Mouse (Mus musculus) kidney, postnatal 0 days (tissue): ENCODE results near the gene Mcm5. TPM values are rescaled to one million over a fixed set of nuclear protein-coding genes. Genes with fewer than 3 reads are reported as not detected.

ENCODE experiments used
- ATAC-seq: fragments of 200-750 bp; cut with Nextera tagmentation; replicated peaks from 2 replicates; pipeline ENCODE4 v1.8.0; 2017; ENCODE audit warnings: low read depth, moderate number of reproducible peaks, moderate TSS enrichment, moderate library complexity; ENCODE audit not compliant: low FRiP score
- DNase-seq: peaks from one replicate; pipeline ENCODE4 v3.0.0-alpha.2; 2016; ENCODE audit warnings: low spot score
- H3K27ac ChIP-seq: fragments of 300-500 bp; sonication (generic); 2 replicates; pipeline ENCODE4 v1.5.1; 2014; ENCODE audit warnings: mild to moderate bottlenecking
- H3K27me3 ChIP-seq: fragments of 300-500 bp; sonication (generic); 2 replicates; pipeline ENCODE4 v1.6.1; 2014; ENCODE audit warnings: low read length, mixed read lengths; ENCODE audit not compliant: insufficient read depth
- H3K36me3 ChIP-seq: fragments of 300-500 bp; sonication (generic); 2 replicates; pipeline ENCODE4 v1.6.1; 2014; ENCODE audit warnings: low read length, mixed read lengths; ENCODE audit not compliant: insufficient read depth
- H3K4me1 ChIP-seq: fragments of 300-500 bp; sonication (generic); replicated peaks from 2 replicates; pipeline ENCODE4 v1.6.1; 2014; ENCODE audit warnings: antibody characterized with exemption, low read length, mixed read lengths; ENCODE audit not compliant: insufficient read depth
- H3K4me2 ChIP-seq: fragments of 300-500 bp; sonication (generic); 2 replicates; pipeline ENCODE4 v1.6.1; 2014; ENCODE audit warnings: mild to moderate bottlenecking, low read length, moderate library complexity, mixed read lengths
- H3K4me3 ChIP-seq: fragments of 300-500 bp; sonication (generic); replicated peaks from 2 replicates; pipeline ENCODE4 v1.5.1; 2014; ENCODE audit warnings: low read depth, low read length
- H3K9ac ChIP-seq: fragments of 300-500 bp; sonication (generic); 2 replicates; pipeline ENCODE4 v1.6.1; 2014; ENCODE audit warnings: low read depth, low read length
- H3K9me3 ChIP-seq: fragments of 300-500 bp; sonication (generic); replicated peaks from 2 replicates; pipeline ENCODE4 v1.6.1; 2016; ENCODE audit warnings: low read length, inconsistent platforms, mixed read lengths
- CTCF ChIP-seq: IDR thresholded peaks from 2 replicates; pipeline ENCODE4 v1.5.1; 2016; ENCODE audit warnings: antibody characterized with exemption, low read depth, mild to moderate bottlenecking, moderate library complexity
- WGBS: fragments of 180-500 bp; shearing (Covaris S2); extraction: QIAGEN DNeasy Blood & Tissue Kit; methylation state at CpG from one replicate; pipeline ENCODE4 v1.1.7; 2014; 5-methylcytosine and 5-hydroxymethylcytosine counted together
- polyA plus RNA-seq: library from polyadenylated mRNA; unstranded; fragments of >200 nt; fragmentation: Nextera tagmentation; extraction: Ambion mirVana; gene quantifications from 2 replicates; pipeline ENCODE4 v1.2.1, GENCODE M21; 2015

The Mcm5 gene
- polyA plus RNA-seq, 1 experiment from 2014 or later = 63.7 TPM

- H3K4me1 ChIP-seq = no peaks in the 10 kb centered on the region
- H3K4me3 ChIP-seq = no peak overlapping the region
- DNase-seq = no peak
- no peak for ATAC-seq
- no peak overlapping the region for H3K27ac ChIP-seq
- TF ChIP-seq CTCF = no peak
- H3K36me3 ChIP-seq = peaks cover 46% of the 10 kb centered on the region
- H3K27me3 ChIP-seq = no peaks in the 10 kb centered on the region
- no peaks in the 10 kb centered on the region for H3K9me3 ChIP-seq
- WGBS = 95% methylated on average over 2 of the region's 2 CpGs
- H3K9ac ChIP-seq = no peak overlapping the region
- no peak overlapping the region for H3K4me2 ChIP-seq
These were observed 9.9 kb downstream of the Mcm5 start for GRCm38 (mm10) chr8:75119287-75119686.

DNA sequence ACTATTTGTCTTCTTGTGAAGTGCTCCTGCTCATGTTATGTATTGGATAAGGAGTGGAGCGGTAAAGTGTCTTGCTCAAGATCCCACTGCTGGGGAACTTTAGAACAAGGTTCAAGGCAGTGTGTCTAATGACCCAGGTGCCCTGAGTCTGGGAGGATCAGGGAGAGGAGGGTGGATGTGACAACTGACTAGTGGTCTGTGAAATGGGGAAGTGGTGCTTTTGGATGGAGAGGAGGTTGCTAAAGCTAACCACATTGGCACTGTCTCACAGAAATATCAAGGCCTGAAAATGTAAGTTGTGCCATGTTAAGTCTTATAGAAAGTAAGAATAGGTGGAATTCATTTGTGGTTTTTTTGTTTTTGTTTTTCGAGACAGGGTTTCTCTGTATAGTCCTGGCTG is 10.4 kb downstream of the Mcm5 start:
- Histone ChIP-seq H3K4me1 (no peaks in the 10 kb centered on the region), H3K9me3 (no peaks in the 10 kb centered on the region), H3K9ac (no peak overlapping the region), H3K27ac (no peak overlapping the region), H3K4me3 (no peak overlapping the region), H3K27me3 (no peaks in the 10 kb centered on the region), H3K4me2 (no peak overlapping the region), H3K36me3 (peaks cover 46% of the 10 kb centered on the region)
- DNase-seq = no peak
- ATAC-seq = no peak
- WGBS = 90% methylated on average over 2 of the region's 2 CpGs
- TF ChIP-seq CTCF = no peak

DNA sequence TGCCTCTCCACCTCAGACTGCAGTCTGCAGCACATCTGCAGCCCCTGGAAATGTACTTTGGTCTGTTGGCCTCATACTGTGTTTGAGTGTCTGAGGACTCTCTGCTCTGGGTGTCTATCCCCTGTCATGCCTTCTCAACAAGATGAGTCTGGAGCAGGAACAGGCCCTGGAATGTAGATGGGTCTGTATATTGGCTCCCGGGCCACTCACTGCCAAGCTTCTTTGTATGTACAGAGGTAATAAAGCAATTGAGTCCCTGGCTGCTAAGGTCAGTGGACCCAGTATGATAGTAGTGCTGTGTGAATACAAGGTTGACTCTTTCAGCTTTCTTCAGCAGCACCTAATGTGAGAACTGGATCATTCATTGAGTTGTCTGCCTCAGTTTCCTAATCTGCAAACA is 18.0 kb downstream of the Mcm5 start:
- H3K36me3 ChIP-seq = peaks cover 32% of the 10 kb centered on the region
- H3K9me3 ChIP-seq = no peaks in the 10 kb centered on the region
- H3K27ac ChIP-seq = no peak overlapping the region
- DNase-seq (no peak), ATAC-seq (no peak)
- H3K4me3 ChIP-seq = no peak overlapping the region
- no peak overlapping the region for H3K4me2 ChIP-seq
- H3K27me3 ChIP-seq = no peaks in the 10 kb centered on the region
- H3K4me1 ChIP-seq = no peaks in the 10 kb centered on the region
- H3K9ac ChIP-seq = no peak overlapping the region
- TF ChIP-seq CTCF = no peak
- WGBS = 68% methylated on average over 1 of the region's 1 CpGs

DNA sequence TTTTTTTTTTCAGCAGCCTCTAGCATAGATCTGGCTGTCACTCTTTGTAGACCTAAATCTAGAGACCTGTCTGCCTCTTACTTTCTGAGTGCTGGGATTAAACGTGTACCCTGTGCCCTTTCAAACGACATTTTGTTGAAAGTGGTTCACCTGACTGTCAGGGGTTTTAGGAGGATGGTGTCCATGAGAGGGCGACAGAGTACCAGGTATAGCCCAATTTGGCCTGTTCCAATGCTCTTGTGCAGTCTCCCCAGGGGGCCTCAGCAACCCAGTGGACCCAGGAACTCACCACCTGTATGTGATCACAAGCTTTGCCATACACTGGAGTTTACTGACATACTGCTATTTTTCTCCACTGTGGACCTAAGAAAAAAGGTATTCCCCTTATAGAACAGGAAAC is 23.1 kb downstream of the Mcm5 start:
- Histone ChIP-seq H3K9me3 (no peaks in the 10 kb centered on the region), H3K4me1 (no peaks in the 10 kb centered on the region), H3K36me3 (peaks cover 7% of the 10 kb centered on the region; the same call in 1 of the 2 replicates), H3K4me3 (no peak overlapping the region), H3K27me3 (no peaks in the 10 kb centered on the region), H3K27ac (no peak overlapping the region), H3K9ac (no peak overlapping the region), H3K4me2 (no peak overlapping the region)
- TF ChIP-seq CTCF = peak; percentile 83
- ATAC-seq (no peak), DNase-seq (peak; percentile 71)
- 8% methylated on average over 3 of the region's 3 CpGs for WGBS

GRCm38 (mm10) chr8:75133399-75133798 is 24.0 kb downstream of the Mcm5 start:
- 85% methylated on average over 2 of the region's 2 CpGs for WGBS
- H3K4me2 ChIP-seq = no peak overlapping the region
- no peaks in the 10 kb centered on the region for H3K9me3 ChIP-seq
- ATAC-seq (no peak), DNase-seq (no peak)
- H3K4me3 ChIP-seq = no peak overlapping the region
- H3K36me3 ChIP-seq = 0 out of 2 replicates have a peak, but pooled peaks cover 5% of the 10 kb centered on the region
- no peaks in the 10 kb centered on the region for H3K27me3 ChIP-seq
- no peak overlapping the region for H3K27ac ChIP-seq
- no peaks in the 10 kb centered on the region for H3K4me1 ChIP-seq
- no peak overlapping the region for H3K9ac ChIP-seq
- no peak for TF ChIP-seq CTCF

GRCm38 (mm10) chr8:75134603-75135391 is 25.4 kb downstream of the Mcm5 start:
- Histone ChIP-seq H3K36me3 (no peaks in the 10 kb centered on the region), H3K4me2 (no peak overlapping the region), H3K27me3 (no peaks in the 10 kb centered on the region), H3K9me3 (no peaks in the 10 kb centered on the region), H3K9ac (no peak overlapping the region), H3K27ac (no peak overlapping the region), H3K4me1 (no peaks in the 10 kb centered on the region), H3K4me3 (no peak overlapping the region)
- ATAC-seq (no peak), DNase-seq (peak; percentile 38)
- no peak for TF ChIP-seq CTCF
- WGBS = 32% methylated on average over 2 of the region's 2 CpGs

- Histone ChIP-seq H3K9me3 (no peaks in the 10 kb centered on the region), H3K4me3 (no peak overlapping the region), H3K27ac (no peak overlapping the region), H3K27me3 (no peaks in the 10 kb centered on the region), H3K9ac (no peak overlapping the region), H3K4me1 (no peaks in the 10 kb centered on the region), H3K4me2 (no peak overlapping the region), H3K36me3 (no peaks in the 10 kb centered on the region)
- WGBS = 35% methylated on average over 1 of the region's 1 CpGs
- TF ChIP-seq CTCF = no peak
- no peak for ATAC-seq
- no peak for DNase-seq
These were observed 26.4 kb downstream of the Mcm5 start for GRCm38 (mm10) chr8:75135756-75136155.
